Mouse (Mus musculus) heart, embryonic 12.5 days (tissue): Measurements from ENCODE around the gene Msi1. TPM values are rescaled to one million over a fixed set of nuclear protein-coding genes. Genes with fewer than 3 reads are reported as not detected.

Experiments used
- ATAC-seq: fragments of 200-750 bp; cut with Nextera tagmentation; 2 replicates; pipeline ENCODE4 v1.8.0; 2017; ENCODE audit warnings: moderate TSS enrichment, moderate library complexity; ENCODE audit not compliant: insufficient number of reproducible peaks, low FRiP score
- H3K27ac ChIP-seq: fragments of 300-500 bp; sonication (generic); 2 replicates; pipeline ENCODE4 v1.5.1; 2016; ENCODE audit warnings: mild to moderate bottlenecking, moderate library complexity; ENCODE audit not compliant: poor library complexity, severe bottlenecking
- H3K27me3 ChIP-seq: fragments of 300-500 bp; sonication (generic); replicated peaks from 2 replicates; pipeline ENCODE4 v1.6.1; 2016; ENCODE audit warnings: mild to moderate bottlenecking, moderate library complexity
- H3K36me3 ChIP-seq: fragments of 300-500 bp; sonication (generic); 2 replicates; pipeline ENCODE4 v1.6.1; 2016; ENCODE audit warnings: mild to moderate bottlenecking, moderate library complexity
- H3K4me1 ChIP-seq: fragments of 300-500 bp; sonication (generic); replicated peaks from 2 replicates; pipeline ENCODE4 v1.6.1; 2016; ENCODE audit warnings: mild to moderate bottlenecking
- H3K4me2 ChIP-seq: fragments of 300-500 bp; sonication (generic); 2 replicates; pipeline ENCODE4 v1.6.1; 2016; ENCODE audit warnings: mild to moderate bottlenecking, moderate library complexity
- H3K4me3 ChIP-seq: fragments of 300-500 bp; sonication (generic); 2 replicates; pipeline ENCODE4 v1.5.1; 2016; ENCODE audit warnings: mild to moderate bottlenecking
- H3K9ac ChIP-seq: fragments of 300-500 bp; sonication (generic); 2 replicates; pipeline ENCODE4 v1.6.1; 2016; ENCODE audit warnings: mild to moderate bottlenecking, moderate library complexity
- H3K9me3 ChIP-seq: fragments of 300-500 bp; sonication (generic); replicated peaks from 2 replicates; pipeline ENCODE4 v1.6.1; 2016; ENCODE audit warnings: mild to moderate bottlenecking, moderate library complexity
- WGBS: fragments of 180-500 bp; shearing (Covaris S2); methylation state at CpG from one replicate; pipeline ENCODE4 v1.1.7; 2016; 5-methylcytosine and 5-hydroxymethylcytosine counted together
- polyA plus RNA-seq: library from polyadenylated mRNA; unstranded; fragments of >200 nt; fragmentation: Nextera tagmentation; extraction: Ambion mirVana; gene quantifications from 2 replicates; pipeline ENCODE4 v1.2.1, GENCODE M21; 2016

Msi1 gene
- polyA plus RNA-seq, 1 experiment from 2014 or later = 6.7 TPM

GRCm38 (mm10) chr5:115485489-115486205 is 56.2 kb downstream of the Msi1 start:
- Histone ChIP-seq H3K4me3 (no peak overlapping the region), H3K4me1 (peaks cover 17% of the 10 kb centered on the region), H3K9me3 (no peaks in the 10 kb centered on the region), H3K27me3 (peaks cover 22% of the 10 kb centered on the region), H3K9ac (no peak overlapping the region), H3K27ac (no peak overlapping the region), H3K4me2 (no peak overlapping the region), H3K36me3 (peaks cover 5% of the 10 kb centered on the region; the same call in 1 of the 2 replicates)
- ATAC-seq = no peak
- 88% methylated on average over 18 of the region's 18 CpGs for WGBS

- H3K4me1 ChIP-seq = peaks cover 24% of the 10 kb centered on the region
- no peak overlapping the region for H3K27ac ChIP-seq
- H3K27me3 ChIP-seq = peaks cover 14% of the 10 kb centered on the region
- no peak overlapping the region for H3K9ac ChIP-seq
- H3K4me3 ChIP-seq = no peak overlapping the region
- H3K4me2 ChIP-seq = no peak overlapping the region
- H3K9me3 ChIP-seq = no peaks in the 10 kb centered on the region
- WGBS = 56% methylated on average over 4 of the region's 4 CpGs
- peaks cover 5% of the 10 kb centered on the region; the same call in 1 of the 2 replicates for H3K36me3 ChIP-seq
- ATAC-seq = no peak
Measured at GRCm38 (mm10) chr5:115486726-115487125, 57.3 kb downstream of the Msi1 start.

- Histone ChIP-seq H3K27ac (no peak overlapping the region), H3K4me3 (no peak overlapping the region), H3K4me1 (peaks cover 29% of the 10 kb centered on the region), H3K36me3 (peaks cover 2% of the 10 kb centered on the region; the same call in 1 of the 2 replicates), H3K9me3 (no peaks in the 10 kb centered on the region), H3K27me3 (peaks cover 8% of the 10 kb centered on the region), H3K9ac (no peak overlapping the region), H3K4me2 (no peak overlapping the region)
- 83% methylated on average over 8 of the region's 8 CpGs for WGBS
- no peak for ATAC-seq
Measured at GRCm38 (mm10) chr5:115487353-115487752, 58.0 kb downstream of the Msi1 start.

GRCm38 (mm10) chr5:115487942-115488580 is 58.7 kb downstream of the Msi1 start:
- Histone ChIP-seq H3K4me3 (no peak overlapping the region), H3K9me3 (no peaks in the 10 kb centered on the region), H3K27me3 (peaks cover under 1% of the 10 kb centered on the region), H3K36me3 (no peaks in the 10 kb centered on the region), H3K9ac (no peak overlapping the region), H3K4me2 (peak overlapping the region; percentile 70; the same call in 1 of the 2 replicates), H3K27ac (no peak overlapping the region), H3K4me1 (peaks cover 28% of the 10 kb centered on the region)
- no peak for ATAC-seq
- WGBS = 74% methylated on average over 9 of the region's 9 CpGs

GRCm38 (mm10) chr5:115488841-115489698 is 59.7 kb downstream of the Msi1 start:
- Histone ChIP-seq H3K36me3 (no peaks in the 10 kb centered on the region), H3K27ac (peak overlapping the region; percentile 100), H3K4me1 (peaks cover 37% of the 10 kb centered on the region), H3K4me2 (peak overlapping the region; percentile 70), H3K9me3 (no peaks in the 10 kb centered on the region), H3K4me3 (peak overlapping the region; percentile 42), H3K27me3 (no peaks in the 10 kb centered on the region), H3K9ac (peak overlapping the region; percentile 92)
- under 1% methylated on average over 39 of the region's 39 CpGs for WGBS
- ATAC-seq = peak; percentile 70

GRCm38 (mm10) chr5:115489699-115490637 is 60.6 kb downstream of the Msi1 start:
- WGBS = under 1% methylated on average over 50 of the region's 50 CpGs
- Histone ChIP-seq H3K27me3 (no peaks in the 10 kb centered on the region), H3K27ac (peak overlapping the region; percentile 100), H3K4me3 (peak overlapping the region; percentile 42), H3K9me3 (no peaks in the 10 kb centered on the region), H3K4me1 (peaks cover 38% of the 10 kb centered on the region), H3K9ac (peak overlapping the region; percentile 92), H3K36me3 (no peaks in the 10 kb centered on the region), H3K4me2 (peak overlapping the region; percentile 70)
- peak; percentile 86 for ATAC-seq

DNA sequence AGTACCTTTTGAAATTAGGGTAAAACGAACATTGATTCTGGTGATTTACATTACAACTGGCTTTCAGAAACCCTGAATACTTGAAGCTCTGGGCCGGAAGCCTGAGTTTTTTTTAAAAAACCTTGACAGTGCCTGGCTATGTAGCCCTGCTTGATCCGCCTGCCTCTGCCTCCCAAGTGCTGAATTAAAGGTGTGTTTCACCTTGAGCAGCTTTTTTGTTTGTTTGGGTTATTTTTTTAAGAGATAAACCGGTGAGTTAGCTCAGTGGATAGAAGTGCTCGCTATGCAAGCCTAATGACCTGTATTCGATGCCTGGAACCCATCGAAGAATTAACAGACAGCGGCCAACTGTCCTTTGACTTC is 61.2 kb downstream of the Msi1 start:
- no peak overlapping the region for H3K9ac ChIP-seq
- ATAC-seq = no peak
- peak overlapping the region; percentile 36 for H3K4me2 ChIP-seq
- H3K27ac ChIP-seq = peak overlapping the region; percentile 63; the same call in 1 of the 2 replicates
- no peaks in the 10 kb centered on the region for H3K9me3 ChIP-seq
- no peaks in the 10 kb centered on the region for H3K27me3 ChIP-seq
- peaks cover 38% of the 10 kb centered on the region for H3K4me1 ChIP-seq
- no peaks in the 10 kb centered on the region for H3K36me3 ChIP-seq
- 8% methylated on average over 8 of the region's 8 CpGs for WGBS
- no peak overlapping the region for H3K4me3 ChIP-seq

DNA sequence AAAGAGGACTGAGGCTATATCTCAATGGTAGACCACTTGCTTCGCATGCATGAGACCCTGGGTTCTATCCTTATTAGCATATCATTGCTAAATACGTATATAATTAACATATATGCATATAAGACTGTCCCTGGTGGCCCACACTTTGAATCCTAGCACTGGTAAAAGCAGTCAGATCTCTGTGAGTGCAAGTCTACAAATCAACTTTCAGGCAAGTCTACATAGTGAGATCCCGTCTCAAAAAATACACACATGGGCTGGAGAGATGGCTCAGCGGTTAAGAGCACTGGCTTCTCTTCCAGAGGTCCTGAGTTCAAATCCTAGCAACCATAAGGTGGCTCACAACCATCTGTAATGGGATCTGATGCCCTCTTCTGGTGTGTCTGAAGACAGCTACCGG is 61.7 kb downstream of the Msi1 start:
- Histone ChIP-seq H3K9ac (no peak overlapping the region), H3K9me3 (no peaks in the 10 kb centered on the region), H3K27me3 (no peaks in the 10 kb centered on the region), H3K4me3 (no peak overlapping the region), H3K4me2 (peak overlapping the region; percentile 68), H3K27ac (no peak overlapping the region), H3K36me3 (no peaks in the 10 kb centered on the region), H3K4me1 (peaks cover 38% of the 10 kb centered on the region)
- WGBS = 31% methylated on average over 5 of the region's 5 CpGs
- no peak for ATAC-seq

DNA sequence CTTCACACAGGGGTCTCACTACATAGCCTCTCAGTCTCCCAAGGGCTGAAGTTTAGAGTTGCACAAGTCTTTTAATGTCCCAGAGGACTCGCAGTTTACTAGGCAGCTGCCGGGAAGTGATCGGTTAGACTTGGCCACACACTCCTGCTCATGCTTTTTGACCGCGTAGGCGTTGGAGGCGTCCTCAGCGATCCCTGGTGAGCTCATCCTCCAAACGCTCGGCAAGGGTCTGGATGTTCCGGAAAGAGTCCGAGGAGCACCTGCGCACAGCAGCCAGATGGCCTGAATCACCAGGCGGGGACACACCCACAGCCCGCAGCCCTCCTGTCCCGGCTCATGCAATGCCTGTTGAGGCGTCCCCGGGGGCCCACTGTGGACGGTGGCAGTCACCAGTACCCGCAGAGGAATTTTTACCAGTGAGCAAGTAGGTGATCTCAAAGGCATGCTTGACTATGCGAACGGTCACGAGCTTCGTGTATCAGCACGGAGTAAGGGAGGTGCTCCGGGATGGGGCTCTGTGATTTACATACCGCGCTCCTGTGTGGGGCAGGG is 62.4 kb downstream of the Msi1 start:
- ATAC-seq = 0 out of 2 replicates have a peak, but pooled peaks have one; percentile 8
- Histone ChIP-seq H3K36me3 (no peaks in the 10 kb centered on the region), H3K27me3 (no peaks in the 10 kb centered on the region), H3K4me3 (peak overlapping the region; percentile 37), H3K4me2 (peak overlapping the region; percentile 68), H3K4me1 (peaks cover 38% of the 10 kb centered on the region), H3K27ac (peak overlapping the region; percentile 66), H3K9ac (peak overlapping the region; percentile 69), H3K9me3 (no peaks in the 10 kb centered on the region)
- WGBS = 2% methylated on average over 28 of the region's 28 CpGs

DNA sequence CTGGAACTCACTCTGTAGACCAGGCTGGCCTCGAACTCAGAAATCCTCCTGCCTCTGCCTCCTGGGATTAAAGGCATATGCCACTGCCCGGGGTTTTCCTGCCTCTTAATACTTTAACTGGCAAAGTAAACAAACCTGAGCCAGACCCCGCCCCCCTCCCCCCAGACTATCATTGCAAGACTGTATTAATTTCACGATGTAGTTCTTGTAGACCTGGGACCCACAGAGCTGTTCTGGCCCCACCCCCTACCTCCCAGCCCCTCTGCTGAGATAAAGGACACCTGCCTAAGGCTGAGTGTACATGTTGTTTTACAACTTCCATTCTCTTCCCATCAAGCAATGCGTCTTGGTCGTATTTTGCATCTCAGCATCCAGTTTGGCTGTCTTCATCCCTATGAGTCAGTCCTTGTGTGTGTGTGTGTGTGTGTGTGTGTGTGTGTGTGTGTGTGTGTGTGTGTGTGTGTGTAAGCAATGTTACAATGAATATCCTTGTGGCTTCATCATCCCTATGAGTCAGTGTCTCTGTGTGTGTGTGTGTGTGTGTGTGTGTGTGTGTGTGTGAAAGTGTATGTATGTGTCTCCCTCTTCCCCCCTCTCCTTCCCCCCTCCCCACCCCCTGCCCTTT is 63.4 kb downstream of the Msi1 start:
- Histone ChIP-seq H3K9ac (no peak overlapping the region), H3K4me2 (no peak overlapping the region), H3K27me3 (no peaks in the 10 kb centered on the region), H3K27ac (peak overlapping the region; percentile 81), H3K36me3 (no peaks in the 10 kb centered on the region), H3K4me1 (peaks cover 38% of the 10 kb centered on the region), H3K4me3 (no peak overlapping the region), H3K9me3 (no peaks in the 10 kb centered on the region)
- 62% methylated on average over 6 of the region's 6 CpGs for WGBS
- no peak for ATAC-seq
